Mouse (Mus musculus): ENCODE data around the gene H2-K1. TPM values are rescaled to one million over a fixed set of nuclear protein-coding genes. Genes with fewer than 3 reads are reported as not detected.

Gene H2-K1
- polyA plus RNA-seq, 1 experiment = 298 TPM

GRCm38 (mm10) chr17:34037241-34037640 is 37.1 kb upstream of the H2-K1 start:
- TF ChIP-seq POLR2A (IDR thresholded peaks at IDR 0.05; ENCODE audit: control insufficient read depth, low read depth, low read length) (no peak), CTCF (IDR thresholded peaks at IDR 0.05; ENCODE audit: control insufficient read depth, insufficient read depth, insufficient replicate concordance, low read depth, low read length) (no peak)
- no peaks in the 10 kb centered on the region; the same call in 1 of the 2 replicates for H3K36me3 ChIP-seq (ENCODE audit: control insufficient read depth, insufficient read depth, low read length)

DNA sequence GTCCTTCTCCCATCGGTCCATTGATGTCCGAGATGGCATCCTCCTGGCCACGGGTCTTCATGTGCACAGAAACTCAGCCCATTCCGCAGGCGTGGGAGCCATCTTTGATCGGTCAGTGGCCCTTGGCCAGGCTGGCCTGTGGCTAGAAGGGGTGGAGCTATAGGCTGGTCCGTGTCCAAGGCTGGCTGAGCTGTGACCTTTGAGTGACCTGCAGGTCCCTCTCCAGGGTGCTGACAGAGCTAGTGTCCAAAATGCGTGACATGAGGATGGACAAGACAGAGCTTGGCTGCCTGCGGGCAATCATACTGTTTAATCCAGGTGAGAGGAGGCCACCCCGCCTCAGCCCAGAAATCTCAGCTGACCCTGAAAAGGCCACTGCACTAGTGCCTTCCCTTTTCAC is 36.5 kb upstream of the H2-K1 start:
- Histone ChIP-seq H3K4me3 (ENCODE audit: control insufficient read depth, low read depth, low read length) (no peak overlapping the region), H3K4me1 (ENCODE audit: control insufficient read depth, insufficient read depth, low read length) (peaks cover 24% of the 10 kb centered on the region), H3K36me3 (ENCODE audit: control insufficient read depth, insufficient read depth, low read length) (no peaks in the 10 kb centered on the region; the same call in 1 of the 2 replicates), H3K27ac (ENCODE audit: control insufficient read depth, insufficient read depth, low read depth, low read length) (no peak overlapping the region), H3K27me3 (ENCODE audit: control insufficient read depth, insufficient read depth, low read length) (no peaks in the 10 kb centered on the region)
- TF ChIP-seq POLR2A (IDR thresholded peaks at IDR 0.05; ENCODE audit: control insufficient read depth, low read depth, low read length) (no peak), CTCF (IDR thresholded peaks at IDR 0.05; ENCODE audit: control insufficient read depth, insufficient read depth, insufficient replicate concordance, low read depth, low read length) (no peak)

More at GRCm38 (mm10) chr17:34037241-34037640, 37.1 kb upstream of the H2-K1 start:
- Histone ChIP-seq H3K4me3 (ENCODE audit: control insufficient read depth, low read depth, low read length) (no peak overlapping the region), H3K27ac (ENCODE audit: control insufficient read depth, insufficient read depth, low read depth, low read length) (no peak overlapping the region), H3K4me1 (ENCODE audit: control insufficient read depth, insufficient read depth, low read length) (peaks cover 24% of the 10 kb centered on the region), H3K27me3 (ENCODE audit: control insufficient read depth, insufficient read depth, low read length) (no peaks in the 10 kb centered on the region)

GRCm38 (mm10) chr17:34035517-34035916 is 35.4 kb upstream of the H2-K1 start:
- peaks cover 28% of the 10 kb centered on the region for H3K4me1 ChIP-seq (ENCODE audit: control insufficient read depth, insufficient read depth, low read length)
- H3K27ac ChIP-seq (ENCODE audit: control insufficient read depth, insufficient read depth, low read depth, low read length) = no peak overlapping the region
- TF ChIP-seq CTCF (IDR thresholded peaks at IDR 0.05; ENCODE audit: control insufficient read depth, insufficient read depth, insufficient replicate concordance, low read depth, low read length) = no peak
- no peaks in the 10 kb centered on the region for H3K27me3 ChIP-seq (ENCODE audit: control insufficient read depth, insufficient read depth, low read length)
- H3K36me3 ChIP-seq (ENCODE audit: control insufficient read depth, insufficient read depth, low read length) = no peaks in the 10 kb centered on the region; the same call in 1 of the 2 replicates
- H3K4me3 ChIP-seq (ENCODE audit: control insufficient read depth, low read depth, low read length) = no peak overlapping the region

DNA sequence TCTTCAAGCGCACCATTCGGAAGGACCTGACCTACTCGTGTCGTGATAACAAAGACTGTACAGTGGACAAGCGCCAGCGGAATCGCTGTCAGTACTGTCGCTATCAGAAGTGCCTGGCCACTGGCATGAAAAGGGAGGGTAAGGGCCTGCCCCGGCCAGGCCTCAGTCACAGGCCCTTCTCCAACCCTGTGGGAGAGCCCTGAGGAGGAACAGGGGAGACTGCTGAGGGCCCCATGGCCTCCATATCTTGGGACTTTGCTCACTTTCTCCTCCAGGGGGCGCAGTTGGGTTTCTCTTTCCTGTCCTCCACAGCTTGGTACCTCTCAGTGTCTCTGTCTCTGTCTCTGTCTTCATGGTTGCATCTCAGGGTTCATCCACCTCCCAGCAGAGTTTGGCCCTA is 33.9 kb upstream of the H2-K1 start:
- H3K4me1 ChIP-seq (ENCODE audit: control insufficient read depth, insufficient read depth, low read length) = peaks cover 23% of the 10 kb centered on the region
- no peaks in the 10 kb centered on the region for H3K27me3 ChIP-seq (ENCODE audit: control insufficient read depth, insufficient read depth, low read length)
- no peak overlapping the region for H3K4me3 ChIP-seq (ENCODE audit: control insufficient read depth, low read depth, low read length)
- TF ChIP-seq CTCF (IDR thresholded peaks at IDR 0.05; ENCODE audit: control insufficient read depth, insufficient read depth, insufficient replicate concordance, low read depth, low read length) = peak; percentile 50; the same call in 1 of the 2 replicates
- peak; percentile 31; the same call in 1 of the 2 replicates for TF ChIP-seq POLR2A (IDR thresholded peaks at IDR 0.05; ENCODE audit: control insufficient read depth, low read depth, low read length)
- no peak overlapping the region for H3K27ac ChIP-seq (ENCODE audit: control insufficient read depth, insufficient read depth, low read depth, low read length)
- H3K36me3 ChIP-seq (ENCODE audit: control insufficient read depth, insufficient read depth, low read length) = no peaks in the 10 kb centered on the region; the same call in 1 of the 2 replicates

DNA sequence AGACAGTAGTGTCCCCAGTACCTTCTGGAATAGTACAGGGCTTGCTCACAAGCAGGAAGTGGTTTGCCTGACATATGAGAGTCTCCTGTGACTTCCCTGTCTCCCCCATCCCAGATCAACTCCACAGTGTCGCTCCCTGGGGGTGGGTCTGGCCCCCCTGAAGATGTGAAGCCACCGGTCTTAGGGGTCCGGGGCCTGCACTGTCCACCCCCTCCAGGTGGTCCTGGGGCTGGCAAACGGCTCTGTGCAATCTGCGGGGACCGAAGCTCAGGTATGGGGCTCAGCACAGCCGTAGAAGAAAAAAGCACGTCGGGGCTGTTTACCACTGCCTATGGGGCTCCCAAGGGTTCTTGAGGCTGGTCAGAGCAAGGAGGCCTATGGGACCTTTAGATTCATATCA is 33.3 kb upstream of the H2-K1 start:
- Histone ChIP-seq H3K27ac (ENCODE audit: control insufficient read depth, insufficient read depth, low read depth, low read length) (no peak overlapping the region), H3K4me1 (ENCODE audit: control insufficient read depth, insufficient read depth, low read length) (peaks cover 17% of the 10 kb centered on the region), H3K27me3 (ENCODE audit: control insufficient read depth, insufficient read depth, low read length) (no peaks in the 10 kb centered on the region), H3K4me3 (ENCODE audit: control insufficient read depth, low read depth, low read length) (peak overlapping the region; percentile 82; the same call in 1 of the 2 replicates), H3K36me3 (ENCODE audit: control insufficient read depth, insufficient read depth, low read length) (no peaks in the 10 kb centered on the region; the same call in 1 of the 2 replicates)
- TF ChIP-seq POLR2A (IDR thresholded peaks at IDR 0.05; ENCODE audit: control insufficient read depth, low read depth, low read length) (no peak), CTCF (IDR thresholded peaks at IDR 0.05; ENCODE audit: control insufficient read depth, insufficient read depth, insufficient replicate concordance, low read depth, low read length) (no peak)

DNA sequence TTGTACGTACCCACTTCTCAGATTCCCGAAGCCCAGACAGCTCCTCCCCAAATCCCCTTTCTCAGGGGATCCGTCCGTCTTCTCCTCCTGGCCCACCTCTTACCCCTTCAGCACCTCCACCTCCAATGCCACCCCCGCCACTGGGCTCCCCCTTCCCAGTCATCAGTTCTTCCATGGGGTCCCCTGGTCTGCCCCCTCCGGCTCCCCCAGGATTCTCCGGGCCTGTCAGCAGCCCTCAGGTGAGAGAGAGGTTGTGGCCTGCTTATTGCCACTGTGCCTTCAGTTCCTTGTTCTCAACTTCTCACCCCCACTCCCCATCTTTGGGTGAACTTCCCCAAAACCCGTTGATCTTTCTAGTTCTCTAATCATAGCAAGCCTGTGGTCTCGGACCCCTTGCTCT is 32.7 kb upstream of the H2-K1 start:
- peak overlapping the region; percentile 82 for H3K4me3 ChIP-seq (ENCODE audit: control insufficient read depth, low read depth, low read length)
- H3K27ac ChIP-seq (ENCODE audit: control insufficient read depth, insufficient read depth, low read depth, low read length) = peak overlapping the region; percentile 93
- H3K36me3 ChIP-seq (ENCODE audit: control insufficient read depth, insufficient read depth, low read length) = no peaks in the 10 kb centered on the region; the same call in 1 of the 2 replicates
- TF ChIP-seq POLR2A (IDR thresholded peaks at IDR 0.05; ENCODE audit: control insufficient read depth, low read depth, low read length) (no peak), CTCF (IDR thresholded peaks at IDR 0.05; ENCODE audit: control insufficient read depth, insufficient read depth, insufficient replicate concordance, low read depth, low read length) (no peak)
- no peaks in the 10 kb centered on the region for H3K27me3 ChIP-seq (ENCODE audit: control insufficient read depth, insufficient read depth, low read length)
- peaks cover 23% of the 10 kb centered on the region for H3K4me1 ChIP-seq (ENCODE audit: control insufficient read depth, insufficient read depth, low read length)

DNA sequence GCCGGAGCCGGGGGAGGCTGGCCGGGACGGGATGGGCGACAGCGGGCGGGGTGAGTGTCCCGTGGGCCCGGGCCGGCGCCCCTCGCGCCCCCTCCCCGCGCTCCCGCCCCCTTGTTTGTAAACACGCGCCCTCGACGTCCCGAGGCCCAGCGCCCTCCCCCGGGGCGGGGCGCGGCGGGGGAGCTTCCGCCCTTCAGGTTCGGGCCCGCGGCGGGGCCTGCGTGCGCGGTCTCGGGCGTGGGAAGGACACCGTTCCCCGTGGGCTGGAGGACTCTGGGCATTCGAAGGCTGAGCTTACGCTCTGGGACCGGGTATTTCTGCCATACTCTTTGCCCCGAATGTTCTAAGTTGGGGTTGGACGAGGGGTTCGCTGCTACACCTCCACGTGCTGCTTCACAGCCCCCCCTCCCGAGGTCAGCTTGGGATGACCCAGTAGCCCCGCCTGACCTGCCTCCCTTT is 32.1 kb upstream of the H2-K1 start:
- Histone ChIP-seq H3K27me3 (ENCODE audit: control insufficient read depth, insufficient read depth, low read length) (no peaks in the 10 kb centered on the region), H3K4me1 (ENCODE audit: control insufficient read depth, insufficient read depth, low read length) (peaks cover 28% of the 10 kb centered on the region), H3K4me3 (ENCODE audit: control insufficient read depth, low read depth, low read length) (peak overlapping the region; percentile 82), H3K36me3 (ENCODE audit: control insufficient read depth, insufficient read depth, low read length) (no peaks in the 10 kb centered on the region; the same call in 1 of the 2 replicates), H3K27ac (ENCODE audit: control insufficient read depth, insufficient read depth, low read depth, low read length) (peak overlapping the region; percentile 93)
- TF ChIP-seq POLR2A (IDR thresholded peaks at IDR 0.05; ENCODE audit: control insufficient read depth, low read depth, low read length) = peak; percentile 58; the same call in 1 of the 2 replicates
- no peak for TF ChIP-seq CTCF (IDR thresholded peaks at IDR 0.05; ENCODE audit: control insufficient read depth, insufficient read depth, insufficient replicate concordance, low read depth, low read length)
